Mouse (Mus musculus) liver, postnatal 0 days (tissue): ENCODE results near the gene Lrmda.

Experiments
- CTCF ChIP-seq: sonication (generic); IDR thresholded peaks from 2 replicates; pipeline ENCODE4 v1.5.1; 2016; ENCODE audit warnings: antibody characterized with exemption, low read depth
- EP300 ChIP-seq: IDR thresholded peaks from 2 replicates; pipeline ENCODE4 v1.6.1; 2016; ENCODE audit warnings: antibody characterized with exemption, low read depth, mild to moderate bottlenecking

GRCm38 (mm10) chr14:22339176-22339575 is 319.7 kb downstream of the Lrmda start:
- TF ChIP-seq EP300, result no peak
- no peak for TF ChIP-seq CTCF
